Mouse (Mus musculus) T-cell, adult 2 months (primary cell): Measurements from ENCODE around the gene Rhox8.
"Not testable (repeated sequence)": the region's sequence is repeated elsewhere in the genome, so short reads cannot be mapped to it uniquely, and the experiment has no call there.

Experiments
- DNase-seq: peaks from one replicate; pipeline ENCODE4 v3.0.0; 2022; ENCODE audit warnings: low spot score

Gene Rhox8

DNA sequence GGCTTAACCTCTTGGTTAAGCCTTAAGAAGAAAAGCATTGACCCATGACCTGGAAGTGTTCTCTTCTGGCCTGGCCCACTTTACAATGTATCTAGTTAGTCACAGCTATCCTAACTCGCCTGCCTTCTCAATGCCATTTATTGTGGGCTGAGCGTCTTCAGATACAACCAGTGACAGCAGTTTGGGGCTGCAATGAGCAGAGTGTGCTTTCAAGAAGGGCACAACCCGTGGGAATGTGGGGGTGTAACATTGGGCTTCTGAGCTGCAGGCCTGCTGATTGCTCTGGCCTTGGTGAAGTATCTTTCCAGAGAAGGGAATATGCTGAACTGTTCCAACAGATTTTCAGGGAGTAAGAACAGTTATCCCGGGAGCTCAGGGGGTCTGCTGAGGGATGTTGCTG lies at the start of gene Rhox8:
Rhox8 (minus strand) TSS at position 101 of the 400 bp plus-strand sequence.
- no peak for DNase-seq

DNA sequence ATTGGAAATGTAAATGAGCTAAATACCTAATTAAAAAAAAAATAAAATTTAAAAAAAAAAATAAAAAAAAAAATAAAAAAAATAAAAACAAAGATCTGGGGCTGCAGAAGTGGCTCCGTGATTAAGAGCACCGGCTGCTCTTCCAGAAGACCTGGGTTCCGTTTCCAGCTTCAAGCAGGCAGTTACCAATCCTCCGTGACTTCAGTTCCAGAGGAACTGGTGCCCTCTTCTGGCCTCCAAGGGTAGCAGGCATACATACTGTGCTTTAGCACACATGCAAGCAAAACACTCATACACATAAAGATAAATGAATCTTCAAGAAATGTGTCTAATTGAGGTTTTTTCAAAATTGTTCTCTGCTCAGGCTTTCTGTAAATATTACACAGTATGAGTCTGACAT lies 37.6 kb upstream of the Rhox8 start:
- no peak for DNase-seq

DNA sequence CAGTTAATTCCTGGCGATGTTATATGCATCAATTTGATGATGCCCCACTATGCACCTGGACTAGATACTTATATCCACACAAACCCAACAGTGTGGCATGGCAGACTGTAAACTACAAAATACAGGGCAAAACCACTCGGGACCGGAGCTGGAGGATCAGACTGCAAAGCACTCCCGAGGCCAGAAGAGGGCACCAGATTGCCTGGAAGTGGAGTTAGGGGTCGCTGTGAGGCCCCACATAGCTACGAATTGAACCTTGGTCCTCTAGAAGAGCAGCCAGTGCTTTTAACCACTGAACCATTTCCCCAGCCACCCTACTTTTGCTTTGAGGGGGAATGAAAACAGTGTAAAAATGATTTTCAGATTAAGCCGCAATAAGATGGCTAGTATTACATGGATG lies 29.8 kb upstream of the Rhox8 start:
- no peak for DNase-seq

DNA sequence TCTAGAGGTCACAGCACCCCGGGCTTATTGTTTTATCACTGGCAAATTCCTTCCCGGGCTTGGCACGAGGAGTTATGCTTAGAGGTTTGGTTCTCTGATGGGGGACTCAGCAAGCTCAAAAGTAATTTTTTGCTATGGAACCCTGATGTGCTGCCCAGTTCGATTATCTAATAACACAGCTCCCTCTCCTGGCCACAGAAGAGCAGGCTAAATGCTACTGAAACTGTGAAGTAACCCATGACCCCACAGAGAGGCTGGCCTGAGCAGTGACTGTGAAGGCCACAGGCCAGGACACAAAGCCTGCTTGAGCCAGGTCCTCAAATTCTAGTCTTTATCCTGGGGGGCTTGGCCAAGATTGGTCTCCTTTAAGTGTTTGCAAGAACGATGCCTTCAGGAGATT lies 25.0 kb upstream of the Rhox8 start:
- DNase-seq: no peak

DNA sequence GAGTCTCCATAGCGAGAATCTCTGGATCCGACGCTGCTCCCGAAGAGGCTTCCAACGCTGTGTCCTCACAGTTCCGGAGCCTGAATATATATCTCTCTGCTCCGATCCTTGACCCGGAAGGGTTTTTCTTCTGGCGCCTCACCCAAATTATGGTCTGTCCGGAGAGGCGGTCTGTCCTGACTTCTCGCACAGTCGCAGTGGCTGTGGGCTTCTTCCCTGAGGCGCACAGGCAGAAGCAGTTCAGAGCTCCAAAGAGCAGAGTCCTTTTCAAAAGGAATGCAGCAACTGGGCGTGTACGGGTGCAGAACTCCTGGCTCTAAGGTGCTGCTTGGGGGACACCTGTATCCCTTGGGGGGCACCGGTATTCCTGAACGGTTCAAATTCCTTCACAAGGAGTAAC lies 22.9 kb upstream of the Rhox8 start, which contains the start of gene Rhox9:
Rhox9 (minus strand) TSS at position 101 of the 400 bp plus-strand sequence.
- DNase-seq: not testable (repeated sequence)

DNA sequence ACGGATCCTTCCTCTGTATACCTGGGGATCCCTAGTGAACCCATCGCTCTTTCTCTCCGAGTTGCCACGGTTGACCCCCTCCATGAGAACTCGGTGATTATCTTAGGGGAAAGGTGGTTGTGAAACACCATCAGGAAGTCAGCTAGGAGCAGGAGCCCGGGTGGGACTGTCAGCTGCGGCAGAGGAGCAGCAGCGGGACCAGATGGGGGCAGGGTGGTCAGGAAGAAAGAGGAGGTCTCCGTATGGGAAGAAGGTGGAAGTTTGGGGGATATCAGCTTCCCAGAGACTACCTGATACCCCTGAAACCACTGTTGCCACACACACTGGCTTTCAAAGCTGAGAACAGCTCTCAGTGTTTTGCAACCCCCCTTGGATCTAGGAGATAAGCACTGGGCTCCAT lies 18.4 kb upstream of the Rhox8 start, which contains the start of gene Rhox7b:
Rhox7b (minus strand) TSS at position 101 of the 400 bp plus-strand sequence.
- DNase-seq: not testable (repeated sequence)

DNA sequence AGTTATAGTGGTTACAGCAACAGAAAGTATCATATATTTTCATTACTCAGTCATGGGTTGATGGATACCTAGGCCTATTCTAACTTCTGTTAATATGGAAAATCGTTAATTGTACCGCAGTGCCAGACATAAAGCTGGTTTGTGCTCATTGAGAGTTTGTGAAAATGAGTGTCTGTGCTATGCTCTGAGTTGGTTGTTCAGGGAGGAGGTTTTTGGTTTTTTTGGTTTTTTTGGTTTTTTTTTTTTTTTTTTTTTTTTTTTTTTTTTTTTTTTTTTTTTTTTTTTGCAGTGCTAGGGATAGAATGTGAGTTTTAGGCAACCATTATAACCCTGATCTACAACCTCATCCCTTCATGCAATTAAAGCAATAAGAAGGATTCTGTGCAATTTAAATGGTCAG lies 7.1 kb downstream of the Rhox8 start:
- DNase-seq: no peak

DNA sequence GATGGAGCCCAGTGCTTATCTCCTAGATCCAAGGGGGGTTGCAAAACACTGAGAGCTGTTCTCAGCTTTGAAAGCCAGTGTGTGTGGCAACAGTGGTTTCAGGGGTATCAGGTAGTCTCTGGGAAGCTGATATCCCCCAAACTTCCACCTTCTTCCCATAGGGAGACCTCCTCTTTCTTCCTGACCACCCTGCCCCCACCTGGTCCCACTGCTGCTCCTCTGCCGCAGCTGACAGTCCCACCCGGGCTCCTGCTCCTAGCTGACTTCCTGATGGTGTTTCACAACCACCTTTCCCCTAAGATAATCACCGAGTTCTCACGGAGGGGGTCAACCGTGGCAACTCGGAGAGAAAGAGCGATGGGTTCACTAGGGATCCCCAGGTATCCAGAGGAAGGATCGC lies 47.4 kb downstream of the Rhox8 start, which contains the start of gene Rhox7a:
Rhox7a (plus strand) TSS at position 301 of the 400 bp plus-strand sequence.
- DNase-seq: not testable (repeated sequence)

DNA sequence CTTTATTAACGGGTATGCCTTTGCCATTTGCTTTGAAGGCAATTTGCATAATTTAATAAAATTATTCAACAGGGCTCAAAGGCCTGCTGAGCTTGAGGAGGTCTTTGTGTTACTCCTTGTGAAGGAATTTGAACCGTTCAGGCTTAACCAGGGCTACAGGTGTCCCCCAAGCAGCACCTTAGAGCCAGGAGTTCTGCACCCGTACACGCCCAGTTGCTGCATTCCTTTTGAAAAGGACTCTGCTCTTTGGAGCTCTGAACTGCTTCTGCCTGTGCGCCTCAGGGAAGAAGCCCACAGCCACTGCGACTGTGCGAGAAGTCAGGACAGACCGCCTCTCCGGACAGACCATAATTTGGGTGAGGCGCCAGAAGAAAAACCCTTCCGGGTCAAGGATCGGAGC lies 52.1 kb downstream of the Rhox8 start, which contains the start of gene Rhox6:
Rhox6 (plus strand) TSS at position 301 of the 400 bp plus-strand sequence.
- not testable (repeated sequence) for DNase-seq
